Mouse (Mus musculus): ENCODE measurements around the gene Trp73.

The Trp73 gene

DNA sequence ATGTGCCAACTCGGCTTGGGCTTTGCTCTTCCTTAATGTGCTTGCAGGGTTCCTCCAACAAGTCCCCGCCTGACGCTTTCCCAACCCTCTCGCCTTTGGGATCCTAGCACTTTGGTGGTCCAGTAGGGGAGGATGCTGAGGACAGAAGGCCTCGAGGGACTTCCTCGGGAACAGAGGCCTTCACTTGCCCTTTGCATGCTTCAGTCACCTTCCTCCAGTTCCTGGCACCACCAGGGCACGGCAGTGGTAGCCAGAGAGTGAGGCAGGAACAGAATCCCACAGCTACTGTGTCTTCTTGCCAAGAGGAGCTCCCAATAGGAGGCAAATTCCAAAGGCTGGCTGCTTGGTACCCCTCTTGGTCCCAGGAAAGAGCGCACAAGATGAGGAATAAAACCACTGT lies 36.6 kb downstream of the Trp73 start:
- no peak for DNase-seq (ENCODE audit: low spot score)

DNA sequence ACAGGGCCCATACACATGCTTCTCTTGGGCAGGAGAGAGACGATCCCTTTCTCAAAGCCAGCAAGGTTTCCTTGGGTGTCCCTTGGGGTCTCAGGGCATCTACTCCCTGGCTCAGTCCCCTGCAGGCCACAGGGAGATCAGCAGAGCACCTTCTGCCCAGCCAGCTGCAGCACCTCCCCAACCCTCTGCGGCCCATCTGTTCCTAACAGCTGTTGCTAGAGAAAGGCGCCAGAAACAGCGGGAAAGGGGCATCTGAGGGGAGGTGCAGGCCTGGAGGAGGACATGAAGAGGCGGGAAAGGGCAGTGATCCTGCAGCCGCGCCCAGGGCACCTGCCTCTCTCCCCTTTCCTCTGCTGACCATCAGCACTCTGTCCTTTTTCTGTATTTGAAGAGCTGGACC lies 40.6 kb downstream of the Trp73 start:
- DNase-seq (ENCODE audit: low spot score) = no peak

DNA sequence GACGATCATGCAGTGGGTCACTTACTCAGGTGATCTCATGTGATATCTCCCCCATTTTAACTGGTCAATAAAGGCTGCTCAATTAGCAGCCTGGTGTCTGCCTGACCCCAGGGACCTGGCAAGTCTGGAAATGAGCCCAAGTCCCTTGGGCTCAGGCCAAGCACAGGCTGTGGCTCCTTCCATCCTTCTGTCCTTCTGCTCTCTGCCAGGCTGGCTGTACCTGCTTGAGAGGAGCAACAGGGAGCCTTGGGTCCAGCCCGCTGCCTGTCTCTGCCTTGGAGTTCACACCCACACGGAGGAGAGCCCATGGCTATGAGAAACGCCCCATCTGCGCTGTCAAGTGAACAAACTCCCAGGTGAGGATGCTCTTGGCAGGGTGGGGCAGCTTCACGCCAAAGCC lies 43.9 kb downstream of the Trp73 start:
- no peak for DNase-seq (ENCODE audit: low spot score)

DNA sequence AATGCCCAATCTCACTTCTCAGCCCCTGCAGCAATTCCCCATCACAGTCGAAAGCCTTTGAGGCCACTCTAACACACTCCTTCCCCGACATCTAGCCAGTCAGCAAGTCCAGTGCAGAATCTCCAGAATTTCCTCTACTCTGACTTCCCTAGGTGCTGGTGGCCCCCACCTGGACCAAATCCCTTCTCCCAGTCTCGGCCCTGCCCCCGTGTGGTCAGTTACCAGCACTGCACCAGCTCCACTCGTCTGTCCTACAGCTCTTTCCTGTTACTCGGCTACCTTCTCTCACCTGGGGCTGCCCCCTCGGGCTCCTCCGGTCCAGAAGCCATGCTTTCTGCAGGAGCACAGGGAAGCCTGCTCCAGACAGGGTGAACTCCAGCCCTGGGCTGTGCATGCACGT lies 46.8 kb downstream of the Trp73 start:
- peak; percentile 11 for DNase-seq (ENCODE audit: low spot score)

DNA sequence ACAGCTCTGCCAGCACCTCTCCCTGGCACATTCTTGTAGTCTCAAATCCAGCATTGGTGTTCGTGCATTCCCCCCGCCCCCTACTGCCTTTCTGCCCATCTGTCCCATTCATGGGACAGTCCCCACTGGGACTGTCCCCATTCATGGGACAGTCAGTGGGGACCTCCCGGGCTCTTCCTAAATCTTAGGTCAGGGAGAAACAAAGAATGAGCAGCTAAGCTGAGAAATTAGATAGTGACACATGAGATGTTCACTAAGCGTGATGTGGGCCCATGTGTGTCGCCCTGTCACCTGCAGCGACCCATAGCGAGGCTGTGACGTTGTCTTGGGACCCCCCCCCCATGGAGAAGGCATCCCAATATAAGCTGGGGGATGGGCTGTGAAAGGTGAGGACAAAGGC lies 48.7 kb downstream of the Trp73 start:
- DNase-seq (ENCODE audit: low spot score) = no peak

DNA sequence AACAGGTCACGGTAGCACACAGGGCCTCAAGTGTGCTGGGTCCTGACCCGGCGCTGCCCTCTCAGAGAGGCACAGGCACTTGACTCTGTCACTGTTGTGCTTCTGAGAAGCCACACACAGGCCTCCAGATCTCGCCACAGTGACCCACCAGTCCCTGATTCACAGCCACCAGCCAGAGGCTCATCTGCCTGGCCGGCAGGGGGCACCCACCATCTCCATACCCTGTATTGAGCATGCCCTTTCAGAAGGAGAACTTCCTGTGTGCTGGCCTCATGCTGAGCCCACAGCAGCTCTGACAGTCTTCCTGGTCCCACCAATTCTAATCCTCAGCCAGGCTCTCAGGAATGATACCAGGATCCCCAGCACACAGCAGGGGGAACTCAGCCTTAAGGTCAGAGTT lies 50.8 kb downstream of the Trp73 start:
- no peak for DNase-seq (ENCODE audit: low spot score)

DNA sequence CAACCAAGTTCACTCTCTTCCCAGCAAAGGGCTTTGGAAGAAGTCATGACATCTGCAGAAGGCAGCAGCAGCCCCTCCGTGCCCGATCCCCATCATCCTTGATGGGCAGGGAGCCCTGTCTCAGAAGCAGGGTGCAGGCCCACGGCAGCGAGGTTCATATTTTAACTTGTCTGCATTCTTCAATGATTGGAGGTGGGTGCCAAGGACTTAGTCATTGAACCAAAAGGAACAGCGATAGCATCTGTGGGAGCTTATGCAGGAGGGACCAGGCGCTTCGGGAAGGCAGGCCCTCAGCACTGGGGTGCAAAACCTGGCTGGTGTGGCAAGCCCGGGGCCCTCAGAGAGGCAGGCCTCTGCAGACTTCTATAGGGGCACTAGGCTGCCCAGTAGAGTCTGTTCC lies 53.6 kb downstream of the Trp73 start:
- no peak for DNase-seq (ENCODE audit: low spot score)

DNA sequence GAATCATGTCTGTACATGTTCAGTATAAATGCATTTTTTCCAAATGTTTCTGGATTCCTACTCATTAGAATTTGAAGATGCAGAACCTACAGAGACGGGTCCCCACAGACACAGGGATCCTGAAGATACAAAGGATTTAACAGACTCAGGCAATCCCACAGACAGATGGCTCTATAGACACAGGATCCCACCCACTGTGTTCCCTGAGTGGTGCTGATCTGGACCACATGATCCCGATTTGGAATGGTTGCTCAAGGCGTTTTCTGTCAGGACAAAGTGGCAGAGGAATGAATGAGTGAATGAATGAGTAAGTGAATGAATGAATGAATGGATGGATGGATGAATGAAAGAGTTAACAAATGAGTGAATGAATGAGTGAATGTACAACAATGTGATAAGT lies 54.2 kb downstream of the Trp73 start:
- no peak for DNase-seq (ENCODE audit: low spot score)

DNA sequence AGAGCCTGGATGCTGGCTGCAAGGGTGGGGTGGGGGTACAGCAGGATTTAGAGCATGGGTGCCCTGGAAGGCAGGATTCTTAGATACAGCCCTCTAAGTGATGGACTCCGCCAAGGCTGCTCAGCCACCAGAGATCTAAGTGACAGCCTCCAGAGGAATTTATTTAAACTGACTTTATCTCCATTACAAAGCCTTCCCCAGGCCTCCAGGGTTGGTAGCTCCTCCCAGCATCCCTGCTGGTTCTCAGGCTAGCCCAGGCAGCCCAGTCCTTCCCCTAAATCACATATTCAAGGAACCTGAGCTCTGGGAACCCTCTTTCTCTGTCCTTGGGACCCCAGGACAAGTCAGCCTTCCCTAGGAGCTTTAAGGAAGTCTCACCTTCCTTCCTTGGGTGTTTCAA lies 58.0 kb downstream of the Trp73 start:
- DNase-seq (ENCODE audit: low spot score) = no peak

DNA sequence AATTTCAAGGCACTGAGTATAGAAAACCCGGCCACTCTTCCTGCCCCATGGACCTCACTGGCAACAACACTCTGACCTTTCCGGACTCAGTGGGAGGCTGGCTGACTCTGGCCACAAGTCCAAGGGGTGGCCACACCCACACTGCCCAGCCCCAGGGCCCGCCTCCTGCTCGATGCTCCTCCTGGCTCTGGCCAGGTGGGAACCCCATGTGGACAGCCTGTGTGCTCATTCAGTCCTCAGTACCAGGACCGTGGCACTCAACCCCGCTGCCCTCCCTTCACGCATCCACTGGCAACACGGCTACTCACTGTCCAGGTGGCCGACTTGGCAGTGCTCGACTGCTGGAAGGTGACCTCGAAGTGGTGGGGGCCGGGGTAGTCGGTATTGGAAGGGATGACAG lies 59.0 kb downstream of the Trp73 start:
- no peak for DNase-seq (ENCODE audit: low spot score)

DNA sequence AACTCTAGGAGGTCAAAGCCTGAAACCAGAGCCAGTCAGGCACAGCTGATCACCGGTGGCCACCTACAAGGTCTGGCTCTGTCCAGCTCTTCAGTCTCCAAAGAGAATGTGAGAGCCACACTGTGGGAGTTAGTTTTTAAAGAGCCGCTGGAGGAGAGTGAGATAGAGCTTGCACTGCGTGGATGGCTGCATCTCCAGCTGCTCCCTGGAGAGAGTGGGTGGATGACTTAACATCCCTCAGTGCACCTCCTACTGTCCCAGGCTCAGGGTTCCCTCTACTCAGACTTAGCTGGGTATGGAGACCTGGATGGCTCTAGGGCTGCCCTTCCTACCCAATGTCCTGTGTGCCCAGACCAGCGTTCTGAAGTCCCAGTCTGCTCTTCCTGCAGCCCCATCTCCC lies 59.8 kb downstream of the Trp73 start:
- no peak for DNase-seq (ENCODE audit: low spot score)

DNA sequence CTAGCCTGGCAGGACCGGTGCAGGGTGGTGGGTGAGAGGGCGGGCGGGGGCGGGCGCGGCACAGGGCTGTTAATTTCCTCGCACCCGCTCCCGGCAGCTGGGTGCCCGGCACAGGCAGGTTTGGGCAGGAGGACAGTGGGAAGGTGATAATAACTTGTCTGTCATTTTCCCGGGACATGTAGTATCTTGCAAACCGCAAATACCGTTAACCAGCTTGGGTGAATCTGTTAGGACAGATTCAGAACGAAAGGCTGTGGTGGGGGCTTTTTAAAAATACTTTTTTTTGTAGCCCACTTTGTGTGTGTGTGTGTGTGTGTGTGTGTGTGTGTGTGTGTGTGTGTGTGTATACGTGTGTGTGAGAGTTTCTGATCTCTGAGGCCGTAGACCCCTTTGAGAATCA lies 68.1 kb downstream of the Trp73 start:
- DNase-seq (ENCODE audit: low spot score) = no peak

DNA sequence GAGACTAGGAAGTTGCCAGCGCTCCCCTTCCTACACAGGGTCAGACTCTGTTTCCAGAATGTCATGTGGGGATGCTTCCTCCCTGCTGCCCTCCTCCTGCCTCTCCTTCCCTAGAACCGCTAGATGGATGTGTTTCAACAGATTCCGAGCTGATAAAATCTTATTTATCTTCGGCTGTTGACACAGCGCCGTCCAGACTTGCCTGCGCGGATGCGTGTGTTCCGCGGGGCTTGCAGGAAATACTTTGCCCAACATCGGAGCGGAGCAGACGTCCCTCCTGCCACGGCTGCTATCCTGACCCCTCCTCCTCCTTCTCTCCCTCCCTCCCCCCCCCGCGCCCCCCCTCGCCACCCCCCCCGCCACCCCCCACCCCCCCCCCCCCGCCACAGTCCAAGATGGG lies 68.5 kb downstream of the Trp73 start:
- DNase-seq (ENCODE audit: low spot score) = no peak

DNA sequence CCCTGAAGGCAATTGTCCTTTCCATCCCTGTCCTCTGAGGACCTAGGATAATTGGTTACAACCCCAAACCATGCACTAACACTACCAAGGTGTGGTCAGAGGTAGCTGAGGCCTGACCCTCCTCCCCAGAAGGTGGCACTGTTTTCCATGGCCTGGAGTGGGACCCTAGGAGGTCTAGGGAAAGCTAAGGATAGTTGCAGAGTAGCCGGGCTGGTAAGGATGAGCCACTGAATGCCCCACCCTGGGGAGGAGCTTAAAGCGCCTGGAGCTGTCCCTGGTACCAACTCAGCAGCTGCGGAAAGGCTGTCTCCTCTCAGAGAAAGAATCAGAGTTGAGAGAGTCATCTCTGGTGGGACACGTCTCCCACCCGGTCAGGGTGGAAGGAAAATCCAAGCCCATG lies 69.1 kb downstream of the Trp73 start:
- no peak for DNase-seq (ENCODE audit: low spot score)

DNA sequence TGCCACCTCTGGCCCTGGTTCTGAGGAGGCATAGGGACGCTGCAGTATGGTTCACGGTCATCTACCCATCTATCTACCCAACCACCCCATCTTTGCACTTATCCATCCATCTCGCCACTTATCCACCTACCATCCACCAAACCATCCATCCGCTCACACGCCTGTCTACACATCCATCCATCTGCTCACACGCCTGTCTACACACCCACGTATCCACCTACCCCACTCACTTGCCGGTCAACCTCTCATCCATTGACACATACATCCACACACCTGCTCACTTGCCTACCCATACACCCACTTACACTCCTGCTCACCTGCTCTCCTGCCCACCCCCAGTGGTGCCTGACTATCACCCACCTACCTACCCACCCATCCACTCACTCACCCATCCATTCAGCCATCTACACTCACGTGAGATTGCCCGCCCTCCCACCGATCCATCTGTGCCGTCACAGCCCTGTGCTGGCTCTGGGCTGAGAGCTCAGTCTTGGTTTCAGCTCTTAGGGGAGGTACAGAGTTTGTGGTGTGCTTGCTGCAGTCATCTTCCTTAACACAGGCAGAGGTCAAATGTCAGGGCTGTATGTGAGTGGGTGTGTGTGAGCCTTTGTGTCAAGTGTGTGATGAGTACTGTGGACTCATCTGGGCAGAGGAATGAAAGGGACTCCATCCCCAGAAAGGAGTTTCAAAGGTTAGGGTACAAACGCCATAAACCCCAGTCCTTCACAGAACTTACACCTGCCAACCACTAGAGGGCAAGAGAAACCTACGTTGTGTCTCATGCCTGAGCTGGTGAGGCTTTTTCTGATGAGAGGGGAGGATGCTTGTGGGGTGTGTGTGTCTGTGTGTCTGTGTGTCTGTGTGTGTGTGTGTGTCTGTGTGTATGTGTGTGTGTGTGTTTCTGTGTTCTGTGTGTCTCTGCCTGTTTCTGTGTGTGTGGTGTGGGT lies 74.9 kb downstream of the Trp73 start:
- DNase-seq (ENCODE audit: low spot score) = no peak

DNA sequence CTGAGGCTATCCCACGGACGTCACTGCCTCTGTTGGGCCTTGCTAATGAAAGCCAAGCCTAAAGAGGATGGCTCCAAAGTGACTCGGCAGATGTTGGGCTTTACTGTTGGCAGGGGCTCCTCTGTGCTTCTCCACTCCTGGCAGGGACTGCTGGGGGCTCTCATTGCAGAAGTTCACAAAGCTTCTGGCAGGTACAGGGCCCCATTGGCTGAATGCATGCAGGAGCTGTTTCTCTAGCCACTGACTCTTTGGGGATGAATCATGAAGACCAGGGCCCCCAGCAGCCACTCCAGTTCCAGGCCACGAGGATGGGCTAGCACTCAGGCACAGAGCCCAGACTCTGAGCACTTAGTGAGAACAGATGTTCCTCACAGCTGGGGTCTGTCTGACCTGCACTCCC lies 82.3 kb downstream of the Trp73 start:
- DNase-seq (ENCODE audit: low spot score) = no peak

DNA sequence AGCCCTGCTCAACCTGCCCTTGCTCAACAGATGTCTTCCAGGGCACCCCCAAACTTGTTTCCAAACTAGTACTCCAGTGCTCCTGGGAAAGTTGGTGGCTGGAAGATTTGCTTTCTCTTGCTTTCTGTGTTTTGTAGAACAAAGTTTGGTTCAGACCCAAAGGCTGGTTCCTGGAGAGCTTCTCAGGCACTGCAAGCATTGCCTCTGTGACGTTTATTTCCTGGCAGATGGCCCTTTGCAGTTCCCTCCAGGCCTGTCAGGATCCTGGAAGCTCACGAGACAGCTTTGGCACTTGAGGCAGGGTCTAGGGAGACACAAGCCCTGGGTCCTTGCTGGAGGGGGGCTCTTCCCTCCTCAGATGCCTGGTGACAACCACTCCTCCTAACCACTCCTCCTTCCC lies 83.3 kb downstream of the Trp73 start:
- DNase-seq (ENCODE audit: low spot score) = no peak

DNA sequence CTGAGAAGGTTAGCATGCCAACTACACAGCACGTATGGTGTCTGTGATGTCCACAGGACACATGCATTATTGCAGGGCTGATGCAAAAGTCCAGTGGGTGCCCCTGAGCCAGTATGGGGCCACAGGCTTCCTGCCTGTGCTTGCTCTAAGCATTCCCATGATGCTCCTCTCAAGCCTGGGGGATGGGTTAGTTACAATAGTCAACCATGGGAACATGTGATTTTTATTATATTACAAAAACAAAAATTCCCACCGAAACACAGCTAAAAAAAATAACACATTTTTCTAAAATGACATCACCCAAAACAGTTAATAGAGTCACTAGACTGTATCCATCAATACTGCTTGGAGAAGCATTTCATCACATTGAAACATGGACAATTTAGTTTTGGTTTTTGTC lies 84.0 kb downstream of the Trp73 start:
- DNase-seq (ENCODE audit: low spot score) = no peak

DNA sequence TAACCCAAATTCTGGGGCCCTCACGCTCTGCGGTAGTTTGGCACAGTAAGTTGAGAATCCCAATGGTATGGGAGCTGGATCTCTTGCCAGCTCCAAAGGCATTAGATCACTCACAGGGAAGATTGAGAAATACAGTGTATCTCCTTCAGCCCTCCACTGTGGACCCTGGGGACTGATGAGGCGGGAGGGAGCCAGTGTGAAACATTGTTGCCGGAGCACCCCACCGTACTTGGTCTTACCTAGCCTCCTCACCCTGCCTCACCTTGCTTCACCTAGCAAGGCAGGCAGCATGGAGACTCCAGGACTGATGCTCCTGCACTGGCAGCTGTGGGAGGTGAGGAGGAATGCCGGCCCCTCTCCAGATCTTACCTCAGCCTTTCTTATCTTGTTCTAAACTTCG lies 84.5 kb downstream of the Trp73 start:
- no peak for DNase-seq (ENCODE audit: low spot score)

DNA sequence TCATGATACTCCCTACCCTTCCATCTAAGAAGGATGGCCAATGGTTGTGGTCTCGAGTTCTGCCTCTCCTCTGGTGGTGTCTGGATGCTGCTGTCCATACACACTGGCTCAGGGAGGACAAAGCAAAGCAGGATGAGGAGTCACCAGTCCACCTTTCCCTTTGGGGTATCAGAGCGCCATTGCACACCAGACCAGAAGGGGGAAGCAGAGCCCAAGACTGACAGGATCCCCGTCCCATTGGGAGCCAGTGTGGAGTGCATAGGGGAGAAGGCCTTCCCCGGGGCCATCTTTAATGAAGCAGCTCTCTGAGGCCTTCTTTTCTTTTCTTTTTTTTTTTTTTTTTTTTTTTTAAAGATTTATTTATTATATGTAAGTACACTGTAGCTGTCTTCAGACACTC lies 86.9 kb downstream of the Trp73 start:
- no peak for DNase-seq (ENCODE audit: low spot score)

DNA sequence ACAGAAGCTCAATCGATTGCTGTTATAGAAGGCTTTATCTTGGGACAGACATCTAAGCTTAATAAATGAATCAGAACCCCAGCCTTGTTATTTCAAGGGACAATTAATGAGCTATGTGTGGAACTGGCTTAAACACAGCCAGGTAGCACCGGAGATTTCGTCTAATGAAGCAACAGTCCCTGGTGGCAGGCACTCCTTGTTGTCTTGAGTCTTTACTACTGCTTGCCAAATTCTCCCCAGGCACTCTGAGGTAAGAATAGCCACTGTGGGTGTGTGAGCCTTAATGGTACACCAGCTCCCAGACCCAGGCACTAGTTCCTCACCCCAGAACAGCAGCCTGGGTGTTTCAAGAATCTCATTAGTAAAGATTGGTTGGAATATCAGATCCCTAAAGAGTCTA lies 88.6 kb downstream of the Trp73 start:
- no peak for DNase-seq (ENCODE audit: low spot score)

DNA sequence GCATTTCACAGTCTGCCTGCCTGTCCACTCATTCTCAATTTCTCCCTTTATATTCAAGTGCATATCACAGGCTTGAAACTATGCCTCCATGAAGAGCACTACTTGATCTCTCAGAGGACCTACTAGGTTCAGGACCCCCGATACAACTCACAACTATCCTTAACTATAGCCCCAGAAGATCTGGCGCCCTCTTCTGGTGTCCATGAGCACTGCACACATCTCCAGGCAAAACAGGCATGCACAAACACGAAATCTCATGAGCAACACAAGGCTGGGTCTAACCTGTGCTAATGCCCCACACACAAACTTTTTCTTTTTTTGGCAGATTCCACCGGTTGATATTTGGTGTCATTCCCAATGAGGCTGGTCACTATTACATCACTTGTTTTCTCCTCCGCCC lies 94.2 kb downstream of the Trp73 start:
- DNase-seq (ENCODE audit: low spot score) = no peak

DNA sequence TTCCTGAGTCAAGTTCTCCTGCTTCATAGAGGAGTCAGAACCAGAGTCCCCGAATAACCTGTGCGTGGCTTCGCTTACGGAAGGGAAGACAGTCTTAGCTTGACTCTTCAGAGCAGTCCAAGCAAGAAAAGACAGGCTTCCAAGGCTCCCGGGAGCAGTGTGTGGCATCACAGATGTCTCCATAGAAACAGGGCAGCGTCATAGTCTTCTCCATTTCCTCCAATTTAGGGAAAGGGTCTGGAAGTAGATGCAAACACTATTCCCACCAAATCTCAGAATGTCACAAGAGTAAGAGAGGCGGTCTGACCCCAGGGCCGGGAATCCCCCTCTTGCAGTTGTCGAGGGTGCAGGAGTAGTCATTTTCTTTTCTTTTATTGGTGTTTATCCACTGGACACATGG lies 97.4 kb downstream of the Trp73 start, which contains the start of gene Ccdc27:
TSS of gene Ccdc27 (minus strand) at position 101 of the 400 bp plus-strand sequence.
- DNase-seq (ENCODE audit: low spot score) = no peak

DNA sequence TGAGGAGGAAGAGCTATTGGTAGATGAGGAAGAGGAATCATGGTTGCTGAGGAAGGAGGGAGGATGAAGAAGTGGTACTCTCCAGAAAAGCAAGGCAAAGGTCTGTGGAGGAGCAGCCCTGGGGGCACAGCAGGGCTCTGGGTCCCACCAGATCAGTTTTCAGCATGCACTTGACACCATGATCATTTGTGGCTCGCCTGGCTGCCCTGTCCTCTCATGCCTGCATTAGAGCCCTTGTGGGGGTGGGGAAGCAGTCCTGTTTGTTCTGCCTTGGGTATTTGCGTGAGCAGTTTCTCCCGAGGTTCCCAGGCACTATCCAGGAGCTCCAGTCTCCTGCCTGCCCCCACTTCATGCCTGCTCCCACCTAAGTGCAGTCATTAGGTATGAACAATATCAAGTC lies 102.9 kb downstream of the Trp73 start:
- DNase-seq (ENCODE audit: low spot score) = no peak
